In the genomic region with DNA sequence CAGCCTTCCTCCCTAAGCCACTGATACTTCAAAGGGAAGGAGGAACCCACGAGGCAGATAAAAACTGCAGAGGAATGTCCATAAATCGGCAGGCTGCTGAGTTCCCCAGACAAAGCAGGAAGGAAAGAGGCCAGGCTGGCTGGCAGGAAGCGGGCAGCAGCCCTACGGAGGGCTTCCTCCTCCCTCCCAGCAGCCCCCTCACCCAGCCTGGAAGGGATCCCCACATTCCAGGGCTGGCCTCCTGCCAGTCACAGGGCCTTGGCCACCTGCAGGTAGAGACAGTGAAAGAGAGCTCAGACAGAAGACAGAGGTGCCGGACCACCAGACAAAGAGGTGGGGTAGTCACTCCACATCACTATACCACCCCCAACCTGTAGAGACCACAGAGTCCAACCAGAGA, we compare ENCODE assay signal across 11 mouse cellular contexts. TPM values are rescaled to one million over a fixed set of nuclear protein-coding genes. Genes with fewer than 3 reads are reported as not detected.
DNase-seq lines count a peak whose midpoint lies in the region; ATAC-seq lines count a peak whose summit lies in the region.
"Had no signal": no experiment of that assay in that cellular context is flagged by ENCODE, and none has a peak within 500 bp of the region (broad histone marks: within the 10 kb centered on the region; RNA-seq: fewer than 3 reads in every experiment).

No protein-coding gene starts in this region.

- H3K4me2 ChIP-seq in heart, embryonic 13.5 days = no peak overlapping the region
- H3K4me2 ChIP-seq in embryonic facial prominence, embryonic 11.5 days (ENCODE audit: low read depth, low read length) = no peak overlapping the region
- H3K4me2 ChIP-seq in limb, embryonic 13.5 days (replicated peaks) = peak overlapping the region; percentile 27; the same call in 1 of the 2 replicates
- no peak overlapping the region for H3K4me2 ChIP-seq in forebrain, embryonic 15.5 days (replicated peaks)

- H3K4me3 ChIP-seq in heart, embryonic 13.5 days = no peak overlapping the region
- no peak overlapping the region for H3K4me3 ChIP-seq in embryonic facial prominence, embryonic 11.5 days (ENCODE audit: low read depth, low read length)
- H3K4me3 ChIP-seq in limb, embryonic 13.5 days = no peak overlapping the region
- H3K4me3 ChIP-seq in forebrain, embryonic 15.5 days = no peak overlapping the region

- intact Hi-C loops in heart, postnatal 25 days (cut with DNase I) = no loop called here

- ATAC-seq in heart, embryonic 13.5 days (ENCODE audit: extremely low read depth, insufficient number of reproducible peaks, low FRiP score, low TSS enrichment) = no peak
- no peak for ATAC-seq in embryonic facial prominence, embryonic 11.5 days (replicated peaks; ENCODE audit: insufficient number of reproducible peaks, low FRiP score, low TSS enrichment, low read depth)
- ATAC-seq in limb, embryonic 13.5 days (ENCODE audit: low FRiP score, low read depth) = no peak
- no peak for ATAC-seq in megakaryocyte-erythroid progenitor cell, adult 5-6 weeks (replicated peaks; ENCODE audit: low FRiP score, low TSS enrichment, poor library complexity, severe bottlenecking)
- no peak for ATAC-seq in forebrain, embryonic 15.5 days (replicated peaks)

- peaks cover 60% of the 10 kb centered on the region for H3K4me1 ChIP-seq in heart, embryonic 13.5 days
- peaks cover 6% of the 10 kb centered on the region for H3K4me1 ChIP-seq in embryonic facial prominence, embryonic 11.5 days (ENCODE audit: control insufficient read depth, insufficient read depth, low read length)
- H3K4me1 ChIP-seq in limb, embryonic 13.5 days = peaks cover 64% of the 10 kb centered on the region
- H3K4me1 ChIP-seq in forebrain, embryonic 15.5 days = peaks cover 38% of the 10 kb centered on the region

- no peak for DNase-seq in heart, postnatal 25 days (ENCODE audit: low spot score)
- DNase-seq in cerebellum, postnatal 25 days = peak; percentile 23 to 58
- no peak for DNase-seq in embryonic facial prominence, embryonic 11.5 days (ENCODE audit: low spot score)
- DNase-seq in kidney, postnatal 36 days = no peak
- DNase-seq: kidney, postnatal 14 days; lung, postnatal 36 days; thymus, postnatal 36 days had no signal

- no peaks in the 10 kb centered on the region for H3K27me3 ChIP-seq in heart, embryonic 13.5 days (replicated peaks)
- no peaks in the 10 kb centered on the region for H3K27me3 ChIP-seq in embryonic facial prominence, embryonic 11.5 days (ENCODE audit: control insufficient read depth, insufficient read depth, low read length)
- H3K27me3 ChIP-seq in limb, embryonic 13.5 days = no peaks in the 10 kb centered on the region; the same call in 1 of the 2 replicates
- peaks cover 2% of the 10 kb centered on the region; the same call in 1 of the 2 replicates for H3K27me3 ChIP-seq in forebrain, embryonic 15.5 days

- no peaks in the 10 kb centered on the region for H3K9me3 ChIP-seq in heart, embryonic 13.5 days
- H3K9me3 ChIP-seq in embryonic facial prominence, embryonic 11.5 days (replicated peaks; ENCODE audit: control insufficient read depth, low read length) = no peaks in the 10 kb centered on the region
- H3K9me3 ChIP-seq in limb, embryonic 13.5 days = no peaks in the 10 kb centered on the region
- H3K9me3 ChIP-seq in forebrain, embryonic 15.5 days = no peaks in the 10 kb centered on the region

- H3K27ac ChIP-seq in heart, embryonic 13.5 days (replicated peaks) = no peak overlapping the region; the same call in 1 of the 2 replicates
- 0 out of 2 replicates have a peak overlapping the region, but pooled peaks have one; percentile 35 for H3K27ac ChIP-seq in embryonic facial prominence, embryonic 11.5 days (replicated peaks; ENCODE audit: low read depth, low read length)
- peak overlapping the region; percentile 70 for H3K27ac ChIP-seq in limb, embryonic 13.5 days
- H3K27ac ChIP-seq in forebrain, embryonic 15.5 days (replicated peaks) = no peak overlapping the region

- H3K9ac ChIP-seq in heart, embryonic 13.5 days = peak overlapping the region; percentile 59
- H3K9ac ChIP-seq in embryonic facial prominence, embryonic 11.5 days (replicated peaks; ENCODE audit: low read length) = no peak overlapping the region
- 0 out of 2 replicates have a peak overlapping the region, but pooled peaks have one; percentile 25 for H3K9ac ChIP-seq in limb, embryonic 13.5 days
- H3K9ac ChIP-seq in forebrain, embryonic 15.5 days (replicated peaks) = no peak overlapping the region

- 34% methylated on average over 5 of the region's 5 CpGs for WGBS in heart, embryonic 13.5 days
- 52% methylated on average over 5 of the region's 5 CpGs for WGBS in embryonic facial prominence, embryonic 11.5 days
- WGBS in limb, embryonic 13.5 days = 23% methylated on average over 5 of the region's 5 CpGs
- 47% methylated on average over 5 of the region's 5 CpGs for WGBS in forebrain, embryonic 15.5 days

- H3K36me3 ChIP-seq in heart, embryonic 13.5 days = peaks cover 4% of the 10 kb centered on the region; the same call in 1 of the 2 replicates
- H3K36me3 ChIP-seq in embryonic facial prominence, embryonic 11.5 days (replicated peaks; ENCODE audit: control insufficient read depth, insufficient read depth, low read depth, low read length) = no peaks in the 10 kb centered on the region; the same call in 1 of the 2 replicates
- peaks cover 6% of the 10 kb centered on the region; the same call in 1 of the 2 replicates for H3K36me3 ChIP-seq in limb, embryonic 13.5 days
- H3K36me3 ChIP-seq in forebrain, embryonic 15.5 days = no peaks in the 10 kb centered on the region

RNA-seq across cellular contexts. Expression of gene Ccnk, which starts 32.7 kb away (rescaled TPM):
- 2.2 and 2.8 TPM in 2 replicates for polyA plus RNA-seq in heart, embryonic 13.5 days (2015; fragmentation: Nextera tagmentation; extraction: Ambion mirVana)
- 10 to 100 TPM; 28.0 to 28.9 TPM for total RNA-seq in heart, postnatal 25 days (2021)
- polyA plus RNA-seq in embryonic facial prominence, embryonic 11.5 days (2014; fragmentation: Nextera tagmentation; extraction: Ambion mirVana) = 7.8 and 8.3 TPM in 2 replicates
- polyA plus RNA-seq in limb, embryonic 13.5 days (2015; fragmentation: Nextera tagmentation; extraction: Ambion mirVana) = 4.1 and 4.4 TPM in 2 replicates
- 75.0 and 84.0 TPM in 2 replicates for total RNA-seq in megakaryocyte-erythroid progenitor cell, adult 5-6 weeks (2014; fragmentation: Nextera tagmentation)
- total RNA-seq in megakaryocyte-erythroid progenitor cell, adult 5-6 weeks (2017) = 7.8 and 24.5 TPM in 2 replicates
- 3.3 and 3.7 TPM in 2 replicates for polyA plus RNA-seq in forebrain, embryonic 15.5 days (2015; fragmentation: Nextera tagmentation; extraction: Ambion mirVana)

RNA-seq across cellular contexts. Expression of gene Setd3, which starts 33.0 kb away (rescaled TPM):
- 63.0 and 65.7 TPM in 2 replicates for polyA plus RNA-seq in heart, embryonic 13.5 days (2015; fragmentation: Nextera tagmentation; extraction: Ambion mirVana)
- 10 to 100 TPM; 82.0 to 89.7 TPM for total RNA-seq in heart, postnatal 25 days (2021)
- 86.6 and 101 TPM in 2 replicates for polyA plus RNA-seq in embryonic facial prominence, embryonic 11.5 days (2014; fragmentation: Nextera tagmentation; extraction: Ambion mirVana)
- polyA plus RNA-seq in limb, embryonic 13.5 days (2015; fragmentation: Nextera tagmentation; extraction: Ambion mirVana) = 93.2 and 96.1 TPM in 2 replicates
- 58.0 and 66.0 TPM in 2 replicates for total RNA-seq in megakaryocyte-erythroid progenitor cell, adult 5-6 weeks (2014; fragmentation: Nextera tagmentation)
- total RNA-seq in megakaryocyte-erythroid progenitor cell, adult 5-6 weeks (2017) = 83.4 and 118 TPM in 2 replicates
- polyA plus RNA-seq in forebrain, embryonic 15.5 days (2015; fragmentation: Nextera tagmentation; extraction: Ambion mirVana) = 98.3 and 108 TPM in 2 replicates

Comparison
In these comparisons a context has a peak if more than half of its experiments do, and no peak if none do; other contexts are left out.
1. H3K27ac ChIP-seq: peak in embryonic facial prominence, embryonic 11.5 days (single experiment) and limb, embryonic 13.5 days (single experiment); none in heart, embryonic 13.5 days (single experiment) and forebrain, embryonic 15.5 days (single experiment).
2. H3K9ac ChIP-seq: peak in heart, embryonic 13.5 days (single experiment) and limb, embryonic 13.5 days (single experiment); none in embryonic facial prominence, embryonic 11.5 days (single experiment) and forebrain, embryonic 15.5 days (single experiment).
3. DNase-seq: peak in cerebellum, postnatal 25 days (2 of 2); none in heart, postnatal 25 days (single experiment), embryonic facial prominence, embryonic 11.5 days (single experiment) and kidney, postnatal 36 days (0 of 2).